Mouse (Mus musculus) spleen, adult 2 months (tissue): ENCODE results near the gene Prkce. TPM values are rescaled to one million over a fixed set of nuclear protein-coding genes. Genes with fewer than 3 reads are reported as not detected.

ENCODE experiments used
- DNase-seq, 2 experiments: peaks; one replicate each; pipeline versions ENCODE4 v3.0.0 to v3.0.0-alpha.2; 2012 to 2021; ENCODE audit warnings: low spot score in 2 of 2, low read depth in 1 of 2
- H3K27ac ChIP-seq: fragments of 200-500 bp; 2 replicates; pipeline ENCODE4 v1.5.1; 2012; ENCODE audit warnings: low read length, inconsistent platforms; ENCODE audit not compliant: insufficient read depth
- H3K27me3 ChIP-seq: fragments of 200-500 bp; 2 replicates; pipeline ENCODE4 v1.6.1; 2012; ENCODE audit warnings: mild to moderate bottlenecking, moderate library complexity, low read length, inconsistent platforms; ENCODE audit not compliant: control insufficient read depth, insufficient read depth
- H3K36me3 ChIP-seq: fragments of 200-500 bp; 2 replicates; pipeline ENCODE4 v1.6.1; 2012; ENCODE audit warnings: mild to moderate bottlenecking, low read length, inconsistent platforms; ENCODE audit not compliant: control insufficient read depth, insufficient read depth
- H3K4me1 ChIP-seq: fragments of 200-500 bp; 2 replicates; pipeline ENCODE4 v1.6.1; 2011; ENCODE audit warnings: inconsistent platforms; ENCODE audit not compliant: control insufficient read depth, insufficient read depth, insufficient read length
- H3K4me3 ChIP-seq: fragments of 200-500 bp; 2 replicates; pipeline ENCODE4 v1.5.1; 2011; ENCODE audit warnings: mild to moderate bottlenecking, inconsistent platforms; ENCODE audit not compliant: insufficient read depth, insufficient read length; ENCODE audit errors: extremely low read depth
- CTCF ChIP-seq: fragments of 200-500 bp; IDR thresholded peaks from 2 replicates; pipeline ENCODE4 v1.5.1; 2011; ENCODE audit warnings: mild to moderate bottlenecking, inconsistent platforms; ENCODE audit not compliant: insufficient read depth, insufficient read length, insufficient replicate concordance; ENCODE audit errors: extremely low read depth
- POLR2A ChIP-seq: fragments of 200-500 bp; IDR thresholded peaks from 2 replicates; pipeline ENCODE4 v1.6.1; 2011; ENCODE audit warnings: low read depth, low read length, inconsistent platforms
- WGBS: fragments of 180-500 bp; shearing (Covaris S2); methylation state at CpG from one replicate; pipeline ENCODE4 v1.1.7; 2018; 5-methylcytosine and 5-hydroxymethylcytosine counted together
- polyA plus RNA-seq: library from polyadenylated mRNA; depleted of rRNA; stranded (reverse); fragments of >200 nt; gene quantifications from 2 replicates; pipeline ENCODE4 v1.2.3, GENCODE M21; 2012

Gene Prkce
- polyA plus RNA-seq, 1 experiment: 4.8 TPM

GRCm38 (mm10) chr17:86433117-86433516 is 265.5 kb downstream of the Prkce start:
- Histone ChIP-seq H3K4me1 (peaks cover 21% of the 10 kb centered on the region; the same call in 1 of the 2 replicates), H3K27me3 (no peaks in the 10 kb centered on the region), H3K36me3 (no peaks in the 10 kb centered on the region), H3K27ac (no peak overlapping the region), H3K4me3 (no peak overlapping the region)
- WGBS: 92% methylated on average over 2 of the region's 2 CpGs
- DNase-seq: no peak
- TF ChIP-seq CTCF (no peak), POLR2A (no peak)

- 84% methylated on average over 11 of the region's 11 CpGs for WGBS
- Histone ChIP-seq H3K4me1 (peaks cover 25% of the 10 kb centered on the region; the same call in 1 of the 2 replicates), H3K27me3 (no peaks in the 10 kb centered on the region), H3K36me3 (no peaks in the 10 kb centered on the region), H3K4me3 (no peak overlapping the region), H3K27ac (no peak overlapping the region)
- TF ChIP-seq CTCF: no peak
- TF ChIP-seq POLR2A: no peak
- DNase-seq: no peak
Measured at GRCm38 (mm10) chr17:86433813-86434212, 266.2 kb downstream of the Prkce start.

GRCm38 (mm10) chr17:86434781-86435180 is 267.2 kb downstream of the Prkce start:
- H3K4me1 ChIP-seq: peaks cover 25% of the 10 kb centered on the region; the same call in 1 of the 2 replicates
- WGBS: 73% methylated on average over 2 of the region's 2 CpGs
- TF ChIP-seq CTCF (no peak), POLR2A (no peak)
- H3K27me3 ChIP-seq: no peaks in the 10 kb centered on the region
- no peak overlapping the region for H3K4me3 ChIP-seq
- DNase-seq: no peak
- no peak overlapping the region for H3K27ac ChIP-seq
- no peaks in the 10 kb centered on the region for H3K36me3 ChIP-seq

GRCm38 (mm10) chr17:86435570-86435969 is 268.0 kb downstream of the Prkce start:
- H3K36me3 ChIP-seq: no peaks in the 10 kb centered on the region
- no peak overlapping the region for H3K4me3 ChIP-seq
- peaks cover 25% of the 10 kb centered on the region; the same call in 1 of the 2 replicates for H3K4me1 ChIP-seq
- no peaks in the 10 kb centered on the region for H3K27me3 ChIP-seq
- no peak overlapping the region for H3K27ac ChIP-seq
- TF ChIP-seq POLR2A (no peak), CTCF (no peak)
- WGBS: 83% methylated on average over 1 of the region's 1 CpGs
- DNase-seq: no peak

GRCm38 (mm10) chr17:86435984-86436383 is 268.4 kb downstream of the Prkce start:
- Histone ChIP-seq H3K4me3 (no peak overlapping the region), H3K4me1 (peaks cover 25% of the 10 kb centered on the region; the same call in 1 of the 2 replicates), H3K27ac (no peak overlapping the region), H3K36me3 (no peaks in the 10 kb centered on the region), H3K27me3 (no peaks in the 10 kb centered on the region)
- 95% methylated on average over 2 of the region's 2 CpGs for WGBS
- TF ChIP-seq CTCF (no peak), POLR2A (no peak)
- no peak for DNase-seq

GRCm38 (mm10) chr17:86436583-86437370 is 269.2 kb downstream of the Prkce start:
- peak in 1 of 2 experiments; percentile 43 for DNase-seq
- no peaks in the 10 kb centered on the region for H3K27me3 ChIP-seq
- H3K4me1 ChIP-seq: peaks cover 25% of the 10 kb centered on the region; the same call in 1 of the 2 replicates
- no peak for TF ChIP-seq CTCF
- TF ChIP-seq POLR2A: no peak
- peak overlapping the region; percentile 50 for H3K27ac ChIP-seq
- 66% methylated on average over 12 of the region's 12 CpGs for WGBS
- H3K4me3 ChIP-seq: no peak overlapping the region
- no peaks in the 10 kb centered on the region for H3K36me3 ChIP-seq
